Mouse (Mus musculus) midbrain, embryonic 15.5 days (tissue): ENCODE data around the gene Ski. TPM values are rescaled to one million over a fixed set of nuclear protein-coding genes. Genes with fewer than 3 reads are reported as not detected.

ENCODE experiments used
- ATAC-seq: fragments of 200-750 bp; cut with Nextera tagmentation; replicated peaks from 2 replicates; pipeline ENCODE4 v1.8.0; 2017; ENCODE audit warnings: moderate TSS enrichment
- H3K27ac ChIP-seq: fragments of 300-500 bp; sonication (generic); 2 replicates; pipeline ENCODE4 v1.5.1; 2015; ENCODE audit warnings: mild to moderate bottlenecking, inconsistent platforms
- H3K27me3 ChIP-seq: fragments of 300-500 bp; sonication (generic); replicated peaks from 2 replicates; pipeline ENCODE4 v1.6.1; 2015; ENCODE audit warnings: inconsistent platforms
- H3K36me3 ChIP-seq: fragments of 300-500 bp; sonication (generic); replicated peaks from 2 replicates; pipeline ENCODE4 v1.6.1; 2015; ENCODE audit warnings: inconsistent platforms
- H3K4me1 ChIP-seq: fragments of 300-500 bp; sonication (generic); 2 replicates; pipeline ENCODE4 v1.6.1; 2015; ENCODE audit warnings: inconsistent platforms
- H3K4me2 ChIP-seq: fragments of 300-500 bp; sonication (generic); 2 replicates; pipeline ENCODE4 v1.6.1; 2015; ENCODE audit warnings: inconsistent platforms, mild to moderate bottlenecking, moderate library complexity
- H3K4me3 ChIP-seq: fragments of 300-500 bp; sonication (generic); 2 replicates; pipeline ENCODE4 v1.5.1; 2015; ENCODE audit warnings: mild to moderate bottlenecking, inconsistent platforms
- H3K9ac ChIP-seq: fragments of 300-500 bp; sonication (generic); 2 replicates; pipeline ENCODE4 v1.6.1; 2015; ENCODE audit warnings: mild to moderate bottlenecking, inconsistent platforms
- H3K9me3 ChIP-seq: fragments of 300-500 bp; sonication (generic); 2 replicates; pipeline ENCODE4 v1.6.1; 2016; ENCODE audit warnings: inconsistent platforms
- WGBS: fragments of 180-500 bp; shearing (Covaris S2); methylation state at CpG from one replicate; pipeline ENCODE4 v1.1.7; 2015; ENCODE audit warnings: mixed read lengths; 5-methylcytosine and 5-hydroxymethylcytosine counted together
- polyA plus RNA-seq: library from polyadenylated mRNA; unstranded; fragments of >200 nt; fragmentation: Nextera tagmentation; extraction: Ambion mirVana; gene quantifications from 2 replicates; pipeline ENCODE4 v1.2.1, GENCODE M21; 2015

Gene Ski
- polyA plus RNA-seq, 1 experiment from 2014 or later, result 10.8 TPM

DNA sequence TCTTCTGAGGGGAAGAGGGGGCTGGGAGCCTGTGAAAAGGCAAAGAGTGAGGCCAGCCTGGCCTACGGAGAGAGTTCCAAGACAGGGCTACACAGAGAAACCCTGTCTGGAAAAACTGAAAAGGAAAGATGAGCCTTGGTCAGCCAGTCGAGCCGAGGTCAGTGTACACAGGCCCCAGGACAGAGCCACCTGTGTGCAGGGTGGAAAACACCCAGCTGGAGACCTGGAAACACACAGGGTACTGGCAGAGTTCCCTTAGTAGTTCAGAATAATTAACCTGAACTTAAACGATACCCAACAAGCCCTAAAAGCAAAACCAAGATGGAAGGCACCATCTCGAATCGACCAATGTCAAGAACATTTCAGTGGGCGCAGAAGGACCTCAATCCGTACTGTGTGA is 83.9 kb downstream of the Ski start:
- no peak for ATAC-seq
- H3K27me3 ChIP-seq, result no peaks in the 10 kb centered on the region
- H3K9ac ChIP-seq, result no peak overlapping the region
- WGBS, result 85% methylated on average over 8 of the region's 8 CpGs
- H3K27ac ChIP-seq, result no peak overlapping the region
- no peak overlapping the region for H3K4me3 ChIP-seq
- no peaks in the 10 kb centered on the region for H3K9me3 ChIP-seq
- no peak overlapping the region for H3K4me2 ChIP-seq
- H3K36me3 ChIP-seq, result no peaks in the 10 kb centered on the region
- H3K4me1 ChIP-seq, result peaks cover 14% of the 10 kb centered on the region

DNA sequence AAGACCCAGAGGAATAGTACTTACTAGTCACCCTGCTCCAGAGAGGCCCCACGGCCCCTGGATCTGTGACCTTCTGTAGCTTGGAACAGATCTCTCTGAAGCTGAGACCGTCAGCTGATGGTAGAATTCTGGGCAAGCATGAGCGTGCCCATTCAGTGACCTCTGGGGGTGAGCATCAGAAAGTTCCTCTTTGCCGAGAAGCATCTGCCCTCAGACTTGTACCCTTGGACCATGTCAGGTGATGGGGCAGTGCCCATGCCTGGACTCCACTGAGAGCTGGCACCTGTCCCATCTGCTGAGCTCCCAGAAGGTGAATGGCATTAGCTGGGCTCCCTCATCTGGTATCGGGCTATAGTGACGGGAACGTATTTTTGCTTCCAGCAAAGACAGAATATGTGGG is 84.5 kb downstream of the Ski start:
- H3K9me3 ChIP-seq, result no peaks in the 10 kb centered on the region
- no peaks in the 10 kb centered on the region for H3K27me3 ChIP-seq
- H3K9ac ChIP-seq, result no peak overlapping the region
- no peaks in the 10 kb centered on the region for H3K36me3 ChIP-seq
- 88% methylated on average over 7 of the region's 7 CpGs for WGBS
- H3K4me3 ChIP-seq, result no peak overlapping the region
- no peak overlapping the region for H3K4me2 ChIP-seq
- no peak for ATAC-seq
- no peak overlapping the region for H3K27ac ChIP-seq
- H3K4me1 ChIP-seq, result peaks cover 13% of the 10 kb centered on the region; the same call in 1 of the 2 replicates

DNA sequence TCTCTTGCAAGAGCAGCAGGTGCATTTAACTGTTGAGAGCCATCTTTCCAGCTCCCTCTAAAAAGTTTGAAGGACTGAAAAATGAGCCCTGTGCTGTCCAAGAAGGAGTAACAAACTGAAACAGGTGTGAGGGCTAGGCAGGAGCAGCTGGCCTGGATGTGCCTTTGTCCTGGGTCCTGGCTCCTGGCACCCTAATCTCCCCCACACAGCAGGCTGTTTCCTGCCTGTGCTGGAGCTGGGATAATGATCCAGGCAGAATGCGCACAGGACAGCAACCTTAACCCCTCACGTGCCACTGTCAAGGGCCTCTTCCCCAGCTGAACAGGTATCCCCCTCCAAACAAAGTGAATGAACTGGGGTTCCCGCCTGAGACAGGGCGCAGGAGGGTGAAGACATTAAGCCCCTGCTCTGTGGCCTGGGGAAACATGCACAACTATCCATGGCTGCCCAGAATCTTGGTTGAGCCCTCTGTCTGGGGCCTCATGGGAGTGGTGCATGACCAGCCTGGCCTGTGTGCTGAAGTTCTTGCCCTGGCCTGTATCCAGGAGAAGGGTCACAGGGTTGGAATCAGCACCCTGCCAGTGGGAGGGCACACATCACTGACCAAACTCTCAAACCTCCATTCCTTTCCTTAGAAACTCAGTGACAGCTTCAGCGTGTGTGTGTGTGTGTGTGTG is 86.3 kb downstream of the Ski start:
- Histone ChIP-seq H3K4me1 (peaks cover 13% of the 10 kb centered on the region; the same call in 1 of the 2 replicates), H3K9me3 (no peaks in the 10 kb centered on the region), H3K36me3 (no peaks in the 10 kb centered on the region), H3K4me3 (no peak overlapping the region), H3K27ac (no peak overlapping the region), H3K9ac (no peak overlapping the region), H3K27me3 (no peaks in the 10 kb centered on the region), H3K4me2 (no peak overlapping the region)
- no peak for ATAC-seq
- WGBS, result 50% methylated on average over 5 of the region's 5 CpGs

DNA sequence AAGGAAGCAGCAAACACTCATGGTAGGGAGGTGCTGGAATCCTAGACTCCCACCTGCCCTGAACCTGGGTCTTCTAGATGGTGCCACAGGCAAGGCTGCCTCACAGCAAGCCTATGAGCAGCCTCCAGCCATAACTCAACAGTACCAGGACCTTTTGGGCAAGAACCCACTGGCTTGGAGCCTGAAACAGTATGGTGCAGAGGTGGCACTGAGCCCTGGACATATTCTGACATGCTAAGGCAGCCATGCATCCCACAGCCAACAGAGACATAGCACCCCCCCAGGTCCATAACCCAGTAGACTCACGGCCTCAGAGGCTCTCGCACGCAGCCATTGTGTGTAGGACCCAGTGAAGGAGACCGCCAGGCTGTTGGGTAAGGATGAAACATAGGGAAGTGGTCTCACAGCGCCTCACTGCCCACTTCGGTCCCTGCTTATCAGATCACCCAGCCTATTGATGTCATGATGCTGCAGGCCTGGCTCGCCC is 87.7 kb downstream of the Ski start:
- Histone ChIP-seq H3K4me3 (no peak overlapping the region), H3K4me1 (peaks cover 26% of the 10 kb centered on the region), H3K27ac (no peak overlapping the region), H3K27me3 (no peaks in the 10 kb centered on the region), H3K9me3 (no peaks in the 10 kb centered on the region), H3K4me2 (no peak overlapping the region), H3K9ac (no peak overlapping the region; the same call in 1 of the 2 replicates), H3K36me3 (no peaks in the 10 kb centered on the region)
- no peak for ATAC-seq
- WGBS, result 83% methylated on average over 7 of the region's 7 CpGs

DNA sequence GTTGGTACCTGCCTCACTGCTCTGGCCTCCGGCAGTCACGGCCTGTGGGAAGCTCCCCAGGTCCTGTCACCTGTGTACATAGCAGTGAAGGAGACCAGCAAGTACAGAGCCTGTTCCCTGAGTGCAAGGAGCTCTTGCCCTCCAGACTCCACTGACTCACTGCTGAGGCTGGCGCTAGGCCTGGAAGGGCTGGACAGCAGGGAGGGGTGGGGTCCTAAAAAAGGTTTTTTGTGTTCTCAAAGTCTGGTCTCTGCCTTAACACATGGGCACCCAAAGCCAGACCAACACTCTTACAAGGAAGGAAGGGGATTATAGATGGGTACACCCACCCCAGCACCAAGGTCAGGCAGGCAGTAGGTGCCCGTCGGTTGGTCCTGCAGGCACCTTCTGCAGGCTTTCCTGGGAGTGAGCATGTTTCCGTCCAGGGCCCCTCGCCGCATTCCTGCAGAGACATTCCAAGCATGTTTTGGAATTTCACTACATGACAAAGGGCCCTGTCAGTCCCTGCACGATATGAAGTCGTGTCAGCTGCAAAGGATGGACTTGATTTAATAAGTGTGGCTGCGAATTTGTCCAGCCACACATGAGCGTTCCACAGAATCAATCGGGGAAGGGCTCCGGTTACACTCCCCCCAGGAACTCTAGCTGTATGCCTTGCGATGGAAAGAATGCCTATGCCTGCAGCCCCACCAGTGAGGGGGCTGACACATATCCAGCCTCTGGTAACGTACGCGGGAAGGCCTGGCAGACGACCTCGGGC is 88.6 kb downstream of the Ski start:
- no peak overlapping the region for H3K4me2 ChIP-seq
- H3K27me3 ChIP-seq, result no peaks in the 10 kb centered on the region
- H3K9ac ChIP-seq, result no peak overlapping the region
- no peak overlapping the region for H3K27ac ChIP-seq
- H3K4me1 ChIP-seq, result peaks cover 29% of the 10 kb centered on the region
- no peak overlapping the region for H3K4me3 ChIP-seq
- no peaks in the 10 kb centered on the region for H3K9me3 ChIP-seq
- ATAC-seq, result no peak
- WGBS, result 52% methylated on average over 20 of the region's 20 CpGs
- no peaks in the 10 kb centered on the region for H3K36me3 ChIP-seq

DNA sequence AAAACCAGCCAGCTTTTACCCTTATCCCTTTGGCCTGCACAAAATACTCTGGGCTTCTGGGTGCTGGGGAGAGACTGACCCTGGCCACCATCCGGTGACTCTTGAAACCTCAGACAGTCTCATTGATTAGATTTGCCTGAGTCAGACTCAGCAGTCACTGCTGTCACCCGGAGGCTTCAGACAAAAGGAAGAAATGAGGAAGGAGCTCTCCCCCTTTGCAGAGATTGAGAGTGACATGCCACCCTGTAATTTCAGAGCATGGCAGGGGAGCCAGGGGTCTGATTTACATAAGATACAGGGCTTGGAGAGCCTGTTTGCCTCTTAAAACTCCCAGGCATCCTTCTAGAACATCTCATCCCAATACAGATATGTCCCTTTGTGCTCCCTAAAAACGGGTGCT is 89.2 kb downstream of the Ski start:
- no peak for ATAC-seq
- no peak overlapping the region for H3K27ac ChIP-seq
- no peak overlapping the region for H3K4me2 ChIP-seq
- WGBS, result 30% methylated on average over 3 of the region's 3 CpGs
- no peak overlapping the region for H3K4me3 ChIP-seq
- no peaks in the 10 kb centered on the region for H3K36me3 ChIP-seq
- H3K4me1 ChIP-seq, result peaks cover 29% of the 10 kb centered on the region
- H3K9me3 ChIP-seq, result no peaks in the 10 kb centered on the region
- no peak overlapping the region for H3K9ac ChIP-seq
- H3K27me3 ChIP-seq, result no peaks in the 10 kb centered on the region

DNA sequence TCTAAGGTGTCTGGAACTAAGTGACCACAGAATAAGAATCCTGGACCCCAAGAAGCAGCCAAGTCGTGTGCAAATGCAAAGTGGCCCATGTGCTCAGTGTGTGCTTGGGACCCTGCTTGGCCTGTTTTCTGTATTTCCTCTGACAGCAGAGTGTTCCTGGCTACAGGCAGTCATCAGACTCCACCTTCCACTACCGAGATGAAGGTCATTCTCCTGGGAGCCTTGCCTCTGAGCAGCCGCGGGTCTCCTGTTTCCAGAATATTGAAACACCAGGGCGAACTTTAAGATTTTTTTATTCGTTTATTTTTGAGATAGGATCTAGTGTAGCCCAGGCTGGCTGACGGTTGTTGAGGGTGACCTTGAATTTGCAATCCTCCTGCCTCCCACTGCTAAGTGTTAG is 91.8 kb downstream of the Ski start:
- Histone ChIP-seq H3K4me1 (peaks cover 31% of the 10 kb centered on the region), H3K9me3 (no peaks in the 10 kb centered on the region), H3K9ac (no peak overlapping the region), H3K4me2 (no peak overlapping the region), H3K27ac (no peak overlapping the region), H3K36me3 (no peaks in the 10 kb centered on the region), H3K4me3 (no peak overlapping the region), H3K27me3 (no peaks in the 10 kb centered on the region)
- no peak for ATAC-seq
- 75% methylated on average over 7 of the region's 7 CpGs for WGBS

DNA sequence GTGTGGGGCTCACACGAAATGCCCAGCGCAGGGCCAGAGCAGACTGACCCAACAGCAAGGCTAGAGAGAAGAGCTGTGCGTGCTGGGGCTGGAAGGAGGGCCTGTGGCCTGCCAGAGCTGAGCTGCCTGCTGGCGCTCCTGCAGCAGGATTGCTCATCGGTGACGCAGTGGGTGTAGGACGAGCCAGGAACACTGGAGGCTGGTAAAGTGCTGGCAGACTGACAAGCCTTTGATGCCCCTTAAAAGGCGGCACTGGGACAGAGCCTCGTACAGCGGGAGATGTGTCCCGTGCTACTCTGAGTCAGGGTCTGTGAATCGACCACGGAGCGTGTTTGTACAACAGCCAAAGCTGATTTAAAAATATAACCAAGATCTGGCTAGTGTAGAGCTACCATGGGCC is 92.4 kb downstream of the Ski start:
- Histone ChIP-seq H3K4me2 (no peak overlapping the region), H3K36me3 (no peaks in the 10 kb centered on the region), H3K4me3 (no peak overlapping the region), H3K27ac (peak overlapping the region; percentile 24; the same call in 1 of the 2 replicates), H3K27me3 (no peaks in the 10 kb centered on the region), H3K9ac (no peak overlapping the region), H3K9me3 (no peaks in the 10 kb centered on the region), H3K4me1 (peaks cover 31% of the 10 kb centered on the region)
- peak; percentile 55 for ATAC-seq
- 60% methylated on average over 14 of the region's 14 CpGs for WGBS

DNA sequence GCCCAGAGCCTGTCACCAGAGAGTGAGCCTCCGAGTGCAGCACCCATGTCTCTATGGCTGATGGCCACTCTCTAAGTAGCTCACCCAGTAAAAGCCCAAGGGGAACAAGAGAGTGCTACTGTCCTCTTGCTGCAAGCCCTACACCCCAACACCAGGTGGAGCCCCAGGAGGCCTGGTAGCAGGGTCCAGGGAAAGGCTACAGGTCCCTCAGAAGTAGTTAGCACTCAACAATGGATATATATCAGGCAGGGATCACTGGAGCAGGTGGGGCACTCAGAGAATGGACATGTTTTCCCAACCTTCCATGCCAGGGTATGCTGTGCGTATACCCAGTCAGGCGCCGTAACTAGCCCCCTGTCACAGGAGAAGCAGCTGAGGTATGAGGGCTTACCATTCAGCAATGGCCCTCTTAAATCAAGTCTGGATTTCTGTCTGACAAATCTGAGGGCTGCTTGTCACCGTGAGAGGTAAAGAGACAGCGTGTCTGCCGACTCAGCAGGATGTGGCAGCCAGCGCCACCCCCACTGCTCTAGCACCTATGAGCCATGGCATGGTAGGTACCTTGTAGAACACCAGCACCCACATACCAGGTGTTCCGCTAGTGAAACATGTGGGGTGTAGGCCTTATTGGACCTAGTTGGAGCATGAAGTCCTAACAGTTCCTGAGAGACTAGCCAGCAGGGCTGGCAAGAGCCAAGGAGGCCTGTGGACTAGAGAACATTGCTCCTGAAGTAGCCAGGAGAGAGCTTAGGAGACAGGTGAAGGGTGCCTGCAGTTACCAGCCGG is 93.1 kb downstream of the Ski start:
- ATAC-seq, result no peak
- Histone ChIP-seq H3K36me3 (no peaks in the 10 kb centered on the region), H3K27ac (peak overlapping the region; percentile 24; the same call in 1 of the 2 replicates), H3K4me1 (peaks cover 30% of the 10 kb centered on the region), H3K4me3 (no peak overlapping the region), H3K27me3 (no peaks in the 10 kb centered on the region), H3K9me3 (no peaks in the 10 kb centered on the region), H3K4me2 (no peak overlapping the region), H3K9ac (no peak overlapping the region)
- WGBS, result 92% methylated on average over 10 of the region's 10 CpGs

DNA sequence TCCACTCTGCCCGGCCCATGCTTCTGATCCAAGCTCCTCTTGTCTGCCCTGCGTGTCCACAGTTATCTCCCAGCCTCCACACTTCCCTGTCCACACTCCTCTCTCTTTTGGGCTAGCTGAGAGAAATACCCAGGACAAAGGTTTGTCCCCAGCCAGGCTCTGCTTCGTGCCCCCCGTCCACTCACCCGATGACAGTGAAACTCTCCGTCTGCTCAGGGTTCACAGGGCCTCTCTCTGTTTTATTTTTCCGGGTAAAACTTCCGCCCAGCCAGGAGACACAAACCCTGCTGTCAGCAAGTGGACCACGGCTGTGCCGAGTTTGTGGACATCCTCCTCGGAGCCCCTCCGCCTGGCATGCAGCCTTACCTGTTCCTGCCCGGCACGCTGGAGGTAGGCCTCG is 94.0 kb downstream of the Ski start:
- H3K4me3 ChIP-seq, result no peak overlapping the region
- WGBS, result 88% methylated on average over 15 of the region's 15 CpGs
- H3K9me3 ChIP-seq, result no peaks in the 10 kb centered on the region
- no peak overlapping the region for H3K27ac ChIP-seq
- peaks cover 22% of the 10 kb centered on the region for H3K4me1 ChIP-seq
- no peak overlapping the region for H3K4me2 ChIP-seq
- H3K36me3 ChIP-seq, result no peaks in the 10 kb centered on the region
- no peaks in the 10 kb centered on the region for H3K27me3 ChIP-seq
- no peak overlapping the region for H3K9ac ChIP-seq
- no peak for ATAC-seq

DNA sequence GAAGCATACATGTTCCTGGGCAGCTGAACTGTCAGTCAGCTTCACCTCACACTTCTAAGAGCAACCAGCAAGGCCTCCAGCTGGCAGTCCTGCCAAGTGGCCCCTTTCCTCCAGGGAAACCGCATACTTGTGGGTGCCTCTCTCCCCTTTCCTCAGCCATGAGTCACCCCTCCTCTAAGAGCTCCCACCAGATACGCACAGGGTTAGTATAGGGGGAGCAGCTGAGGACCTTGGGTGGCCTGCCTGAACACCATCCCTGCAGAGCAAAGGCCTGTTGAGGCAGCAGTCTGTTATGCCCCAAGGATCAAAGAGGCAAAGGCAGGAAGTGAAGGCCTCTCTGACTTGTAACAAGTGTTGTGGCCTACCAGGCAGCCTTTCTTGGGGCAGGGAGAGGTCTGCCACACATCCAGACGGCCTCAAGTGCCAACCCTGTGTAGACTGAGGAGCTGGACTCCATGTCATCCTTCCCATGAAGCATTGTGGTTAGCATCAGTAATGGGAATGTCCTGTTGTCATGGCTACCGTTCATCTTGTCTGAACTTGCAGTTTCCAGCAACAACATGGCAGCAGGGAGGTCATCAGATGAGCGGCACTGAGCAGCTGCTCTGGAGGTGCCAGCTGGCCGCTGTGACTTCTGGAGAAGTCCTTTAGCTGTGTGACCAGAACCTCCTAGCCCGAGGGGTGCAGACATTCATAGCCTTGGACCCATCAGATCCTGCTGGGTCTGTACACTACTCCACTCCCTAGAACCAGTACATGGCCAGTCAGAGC is 95.6 kb downstream of the Ski start:
- Histone ChIP-seq H3K27ac (no peak overlapping the region), H3K9ac (no peak overlapping the region), H3K4me1 (peaks cover 37% of the 10 kb centered on the region), H3K4me3 (no peak overlapping the region), H3K4me2 (no peak overlapping the region), H3K27me3 (no peaks in the 10 kb centered on the region), H3K9me3 (no peaks in the 10 kb centered on the region), H3K36me3 (no peaks in the 10 kb centered on the region)
- 56% methylated on average over 7 of the region's 7 CpGs for WGBS
- ATAC-seq, result no peak

DNA sequence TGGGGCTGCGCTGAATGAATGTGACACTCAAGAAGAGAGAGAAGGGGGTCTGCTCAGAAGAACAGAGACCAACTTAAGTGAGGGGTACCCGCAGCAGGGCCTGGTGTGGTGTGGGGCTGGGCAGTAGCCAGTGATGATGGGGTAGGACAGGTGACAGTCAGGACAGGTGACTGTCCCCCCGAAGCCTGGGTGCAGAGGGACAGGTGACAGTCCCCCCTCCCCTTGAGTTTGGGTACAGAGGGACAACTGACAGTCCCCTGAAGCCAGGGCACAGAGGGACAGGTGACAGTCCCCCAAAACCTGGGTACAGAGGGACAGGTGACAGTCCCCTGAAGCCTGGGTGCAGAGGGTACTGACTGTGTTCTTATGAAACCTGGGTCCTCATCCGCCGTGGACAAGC is 96.2 kb downstream of the Ski start:
- Histone ChIP-seq H3K27me3 (no peaks in the 10 kb centered on the region), H3K4me3 (no peak overlapping the region), H3K4me2 (no peak overlapping the region), H3K4me1 (peaks cover 38% of the 10 kb centered on the region), H3K36me3 (no peaks in the 10 kb centered on the region), H3K9me3 (no peaks in the 10 kb centered on the region), H3K9ac (no peak overlapping the region), H3K27ac (no peak overlapping the region)
- no peak for ATAC-seq
- 92% methylated on average over 5 of the region's 5 CpGs for WGBS
